Mouse (Mus musculus) liver, postnatal 0 days (tissue): ENCODE measurements around the gene Zfp239.

Source experiments
- CTCF ChIP-seq: sonication (generic); IDR thresholded peaks from 2 replicates; pipeline ENCODE4 v1.5.1; 2016; ENCODE audit warnings: antibody characterized with exemption, low read depth
- EP300 ChIP-seq: IDR thresholded peaks from 2 replicates; pipeline ENCODE4 v1.6.1; 2016; ENCODE audit warnings: antibody characterized with exemption, low read depth, mild to moderate bottlenecking

DNA sequence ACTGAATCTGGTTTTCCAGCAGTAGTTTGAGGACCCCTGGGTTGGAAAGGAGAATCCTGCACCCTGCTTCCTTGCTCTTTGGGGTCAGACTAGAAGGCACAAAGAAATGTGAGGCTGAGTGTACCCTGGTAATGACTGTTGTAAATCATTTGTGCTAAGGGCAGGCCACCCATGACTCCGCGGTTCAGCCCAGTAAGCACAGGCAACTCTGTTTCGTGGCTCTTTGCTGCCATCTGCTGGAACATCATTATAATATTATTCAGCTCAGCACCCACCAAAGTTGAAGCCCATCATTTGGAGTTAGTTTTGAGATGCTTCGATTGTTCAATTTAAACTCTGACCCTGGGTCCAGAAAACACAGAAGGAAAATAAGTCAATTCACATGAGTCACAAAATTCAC lies 36.5 kb upstream of the Zfp239 start:
- TF ChIP-seq CTCF (peak; percentile 79), EP300 (no peak)
